Mouse (Mus musculus): ENCODE data around the gene Stambpl1. TPM values are rescaled to one million over a fixed set of nuclear protein-coding genes. Genes with fewer than 3 reads are reported as not detected.

The Stambpl1 gene
- polyA plus RNA-seq, 1 experiment from 2014 or later, result 16.0 TPM

- H3K4me2 ChIP-seq, result no peak overlapping the region
- no peaks in the 10 kb centered on the region for H3K36me3 ChIP-seq (replicated peaks)
- H3K27ac ChIP-seq, result no peak overlapping the region
- ATAC-seq (replicated peaks), result no peak
- no peaks in the 10 kb centered on the region for H3K4me1 ChIP-seq
- H3K9ac ChIP-seq, result no peak overlapping the region
- no peaks in the 10 kb centered on the region for H3K27me3 ChIP-seq (replicated peaks)
- no peaks in the 10 kb centered on the region for H3K9me3 ChIP-seq
- no peak overlapping the region for H3K4me3 ChIP-seq
- WGBS, result 97% methylated on average over 13 of the region's 13 CpGs
These were observed 78.9 kb downstream of the Stambpl1 start for GRCm38 (mm10) chr19:34270824-34271464.

GRCm38 (mm10) chr19:34273073-34273472 is 81.0 kb downstream of the Stambpl1 start:
- Histone ChIP-seq H3K9me3 (no peaks in the 10 kb centered on the region), H3K4me3 (no peak overlapping the region), H3K36me3 (replicated peaks) (no peaks in the 10 kb centered on the region), H3K4me1 (no peaks in the 10 kb centered on the region), H3K27me3 (replicated peaks) (no peaks in the 10 kb centered on the region), H3K27ac (no peak overlapping the region), H3K4me2 (no peak overlapping the region), H3K9ac (no peak overlapping the region)
- ATAC-seq (replicated peaks), result no peak
- 95% methylated on average over 1 of the region's 1 CpGs for WGBS

- Histone ChIP-seq H3K9ac (no peak overlapping the region), H3K27me3 (replicated peaks) (no peaks in the 10 kb centered on the region), H3K36me3 (replicated peaks) (no peaks in the 10 kb centered on the region), H3K9me3 (no peaks in the 10 kb centered on the region), H3K4me1 (no peaks in the 10 kb centered on the region), H3K27ac (no peak overlapping the region), H3K4me3 (no peak overlapping the region), H3K4me2 (no peak overlapping the region)
- WGBS, result 77% methylated on average over 3 of the region's 3 CpGs
- ATAC-seq (replicated peaks), result no peak
These were observed 86.0 kb downstream of the Stambpl1 start for GRCm38 (mm10) chr19:34278078-34278477.

GRCm38 (mm10) chr19:34283614-34284013 is 91.6 kb downstream of the Stambpl1 start:
- H3K9ac ChIP-seq, result no peak overlapping the region
- no peak overlapping the region for H3K4me3 ChIP-seq
- no peaks in the 10 kb centered on the region for H3K36me3 ChIP-seq (replicated peaks)
- H3K27ac ChIP-seq, result no peak overlapping the region
- no peaks in the 10 kb centered on the region for H3K9me3 ChIP-seq
- no peaks in the 10 kb centered on the region for H3K27me3 ChIP-seq (replicated peaks)
- 83% methylated on average over 6 of the region's 6 CpGs for WGBS
- no peak overlapping the region for H3K4me2 ChIP-seq
- no peak for ATAC-seq (replicated peaks)
- H3K4me1 ChIP-seq, result no peaks in the 10 kb centered on the region

GRCm38 (mm10) chr19:34284383-34284782 is 92.4 kb downstream of the Stambpl1 start:
- 70% methylated on average over 10 of the region's 10 CpGs for WGBS
- Histone ChIP-seq H3K4me2 (no peak overlapping the region), H3K9me3 (no peaks in the 10 kb centered on the region), H3K4me1 (no peaks in the 10 kb centered on the region), H3K27me3 (replicated peaks) (no peaks in the 10 kb centered on the region), H3K27ac (no peak overlapping the region), H3K4me3 (no peak overlapping the region), H3K36me3 (replicated peaks) (no peaks in the 10 kb centered on the region), H3K9ac (no peak overlapping the region)
- no peak for ATAC-seq (replicated peaks)

- ATAC-seq (replicated peaks), result no peak
- H3K4me1 ChIP-seq, result peaks cover under 1% of the 10 kb centered on the region; the same call in 1 of the 2 replicates
- 74% methylated on average over 2 of the region's 2 CpGs for WGBS
These were observed 92.8 kb downstream of the Stambpl1 start for GRCm38 (mm10) chr19:34284826-34285225.

GRCm38 (mm10) chr19:34287221-34287620 is 95.2 kb downstream of the Stambpl1 start:
- no peak overlapping the region for H3K4me3 ChIP-seq
- no peak overlapping the region for H3K4me2 ChIP-seq
- no peaks in the 10 kb centered on the region for H3K36me3 ChIP-seq (replicated peaks)
- peaks cover 11% of the 10 kb centered on the region for H3K4me1 ChIP-seq
- no peak for ATAC-seq (replicated peaks)
- no peaks in the 10 kb centered on the region for H3K9me3 ChIP-seq
- no peak overlapping the region for H3K9ac ChIP-seq
- no peak overlapping the region for H3K27ac ChIP-seq
- 0 out of 2 replicates have a peak, but pooled peaks cover 2% of the 10 kb centered on the region for H3K27me3 ChIP-seq (replicated peaks)

More at GRCm38 (mm10) chr19:34284826-34285225, 92.8 kb downstream of the Stambpl1 start:
- Histone ChIP-seq H3K9me3 (no peaks in the 10 kb centered on the region), H3K4me2 (no peak overlapping the region), H3K36me3 (replicated peaks) (no peaks in the 10 kb centered on the region), H3K27ac (no peak overlapping the region), H3K9ac (no peak overlapping the region), H3K4me3 (no peak overlapping the region), H3K27me3 (replicated peaks) (no peaks in the 10 kb centered on the region)

GRCm38 (mm10) chr19:34287656-34288415 is 95.8 kb downstream of the Stambpl1 start:
- H3K36me3 ChIP-seq (replicated peaks), result no peaks in the 10 kb centered on the region
- whole genome bisulfite sequencing, result 87% methylated on average over 13 of the region's 13 CpGs
- no peak overlapping the region for H3K27ac ChIP-seq
- H3K27me3 ChIP-seq (replicated peaks), result 0 out of 2 replicates have a peak, but pooled peaks cover 2% of the 10 kb centered on the region
- no peak overlapping the region for H3K4me3 ChIP-seq
- H3K4me1 ChIP-seq, result peaks cover 11% of the 10 kb centered on the region
- H3K4me2 ChIP-seq, result no peak overlapping the region
- no peak for ATAC-seq (replicated peaks)
- H3K9ac ChIP-seq, result no peak overlapping the region
- no peaks in the 10 kb centered on the region for H3K9me3 ChIP-seq

- Histone ChIP-seq H3K4me3 (no peak overlapping the region), H3K4me1 (peaks cover 11% of the 10 kb centered on the region), H3K27me3 (replicated peaks) (0 out of 2 replicates have a peak, but pooled peaks cover 2% of the 10 kb centered on the region), H3K36me3 (replicated peaks) (no peaks in the 10 kb centered on the region), H3K27ac (no peak overlapping the region), H3K9me3 (no peaks in the 10 kb centered on the region), H3K4me2 (no peak overlapping the region), H3K9ac (no peak overlapping the region)
- 97% methylated on average over 1 of the region's 1 CpGs for WGBS
- ATAC-seq (replicated peaks), result no peak
These were observed 96.7 kb downstream of the Stambpl1 start for GRCm38 (mm10) chr19:34288696-34289095.

Other genes with a start within 250 kb of the Stambpl1 start
- not detected in 2 replicates for gene Lipf, start 231.0 kb upstream of the Stambpl1 start, polyA plus RNA-seq (2015; fragmentation: Nextera tagmentation; extraction: Ambion mirVana)
- not detected in 2 replicates for gene Lipk, start 183.9 kb upstream of the Stambpl1 start, polyA plus RNA-seq (2015; fragmentation: Nextera tagmentation; extraction: Ambion mirVana)
- gene Lipn, start 124.9 kb upstream of the Stambpl1 start, polyA plus RNA-seq (2015; fragmentation: Nextera tagmentation; extraction: Ambion mirVana), result not detected in 2 replicates
- gene Lipm, start 91.3 kb upstream of the Stambpl1 start, polyA plus RNA-seq (2015; fragmentation: Nextera tagmentation; extraction: Ambion mirVana), result not detected in 2 replicates
- 0.12 TPM in 1 of 2 replicates, not detected in the other for gene Ankrd22, start 26.2 kb upstream of the Stambpl1 start, polyA plus RNA-seq (2015; fragmentation: Nextera tagmentation; extraction: Ambion mirVana)
- gene Acta2, start 63.4 kb downstream of the Stambpl1 start, polyA plus RNA-seq (2015; fragmentation: Nextera tagmentation; extraction: Ambion mirVana), result 12.0 and 13.4 TPM in 2 replicates
- 0.44 and 1.0 TPM in 2 replicates for gene Fas, start 98.4 kb downstream of the Stambpl1 start, polyA plus RNA-seq (2015; fragmentation: Nextera tagmentation; extraction: Ambion mirVana)

All from midbrain, embryonic 15.5 days (tissue).